In genomic region chr17:43139916-43140315, GRCm38 (mm10) we compare ENCODE assay signal across 15 mouse cellular contexts.
DNase-seq lines count a peak whose midpoint lies in the region; ATAC-seq and TF ChIP-seq lines count a peak whose summit lies in the region.
"Had no signal": no experiment of that assay in that cellular context is flagged by ENCODE, and none has a peak within 500 bp of the region (broad histone marks: within the 10 kb centered on the region; RNA-seq: fewer than 3 reads in every experiment).

No protein-coding gene starts in this region.

- H3K9ac ChIP-seq in heart, embryonic 15.5 days = no peak overlapping the region
- 0 out of 2 replicates have a peak overlapping the region, but pooled peaks have one; percentile 22 for H3K9ac ChIP-seq in liver, embryonic 12.5 days
- H3K9ac ChIP-seq: forebrain, embryonic 15.5 days; limb, embryonic 15.5 days had no signal

- no peaks in the 10 kb centered on the region for H3K9me3 ChIP-seq in heart, embryonic 15.5 days (replicated peaks)
- H3K9me3 ChIP-seq in liver, embryonic 12.5 days (replicated peaks) = no peaks in the 10 kb centered on the region
- H3K9me3 ChIP-seq in hindbrain, embryonic 10.5 days = no peaks in the 10 kb centered on the region
- H3K9me3 ChIP-seq: forebrain, embryonic 15.5 days; limb, embryonic 15.5 days; midbrain, embryonic 10.5 days had no signal

- no peaks in the 10 kb centered on the region for H3K36me3 ChIP-seq in heart, embryonic 15.5 days
- no peaks in the 10 kb centered on the region for H3K36me3 ChIP-seq in spleen, adult 2 months (ENCODE audit: control insufficient read depth, insufficient read depth, low read length)
- no peaks in the 10 kb centered on the region for H3K36me3 ChIP-seq in liver, embryonic 12.5 days
- H3K36me3 ChIP-seq in hindbrain, embryonic 10.5 days = no peaks in the 10 kb centered on the region
- H3K36me3 ChIP-seq: forebrain, embryonic 15.5 days; limb, embryonic 15.5 days; midbrain, embryonic 10.5 days had no signal

- H3K27me3 ChIP-seq in heart, embryonic 15.5 days = no peaks in the 10 kb centered on the region
- no peaks in the 10 kb centered on the region for H3K27me3 ChIP-seq in spleen, adult 2 months (ENCODE audit: control insufficient read depth, insufficient read depth, low read length)
- no peaks in the 10 kb centered on the region for H3K27me3 ChIP-seq in liver, embryonic 12.5 days (replicated peaks)
- H3K27me3 ChIP-seq in hindbrain, embryonic 10.5 days (ENCODE audit: insufficient read depth, poor library complexity, severe bottlenecking) = no peaks in the 10 kb centered on the region
- H3K27me3 ChIP-seq: forebrain, embryonic 15.5 days; limb, embryonic 15.5 days had no signal

- intact Hi-C loops in heart, postnatal 10 days (cut with DNase I) = loop anchor here (5.0 kb wide), 1 partner anchor 87 kb away; no protein-coding TSS in a partner anchor

- no peak for TF ChIP-seq CTCF in spleen, adult 2 months (IDR thresholded peaks at IDR 0.05; ENCODE audit: extremely low read depth, insufficient read depth, insufficient read length, insufficient replicate concordance)

- no peaks in the 10 kb centered on the region; the same call in 1 of the 2 replicates for H3K4me1 ChIP-seq in heart, embryonic 15.5 days (replicated peaks)
- no peaks in the 10 kb centered on the region; the same call in 1 of the 2 replicates for H3K4me1 ChIP-seq in spleen, adult 2 months (ENCODE audit: control insufficient read depth, insufficient read depth, insufficient read length)
- H3K4me1 ChIP-seq in liver, embryonic 12.5 days = 0 out of 2 replicates have a peak, but pooled peaks cover 7% of the 10 kb centered on the region
- H3K4me1 ChIP-seq in hindbrain, embryonic 10.5 days (replicated peaks) = peaks cover 4% of the 10 kb centered on the region; the same call in 1 of the 2 replicates
- H3K4me1 ChIP-seq: forebrain, embryonic 15.5 days had no signal

- no peak for DNase-seq in heart, postnatal 10 days
- no peak for DNase-seq in spleen, adult 2 months (ENCODE audit: low read depth in 1 of 2, low spot score in 2 of 2)
- no peak for DNase-seq in spleen, postnatal 36 days (ENCODE audit: low spot score in 2 of 2)
- DNase-seq in frontal cortex, postnatal 25 days (ENCODE audit: low spot score in 2 of 2) = no peak
- no peak for DNase-seq in hindbrain, embryonic 10.5 days (ENCODE audit: low spot score)
- DNase-seq: cerebellum, adult 9-10 months; gastrocnemius, postnatal 14 days; kidney, adult 2 months had no signal

- no peak for TF ChIP-seq POLR2A in spleen, adult 2 months (IDR thresholded peaks at IDR 0.05; ENCODE audit: low read depth, low read length)

- 36% methylated on average over 8 of the region's 8 CpGs for WGBS in heart, embryonic 15.5 days
- 9% methylated on average over 7 of the region's 8 CpGs for WGBS in spleen, adult 2 months
- 6% methylated on average over 8 of the region's 8 CpGs for WGBS in liver, embryonic 12.5 days (ENCODE audit: insufficient replicate concordance)
- WGBS in hindbrain, embryonic 10.5 days = 71% methylated on average over 8 of the region's 8 CpGs

- H3K4me2 ChIP-seq in heart, embryonic 15.5 days = peak overlapping the region; percentile 27; the same call in 1 of the 2 replicates
- peak overlapping the region; percentile 37 for H3K4me2 ChIP-seq in liver, embryonic 12.5 days
- H3K4me2 ChIP-seq: forebrain, embryonic 15.5 days; limb, embryonic 15.5 days had no signal

- no peak overlapping the region for H3K4me3 ChIP-seq in heart, embryonic 15.5 days
- H3K4me3 ChIP-seq in spleen, adult 2 months (ENCODE audit: extremely low read depth, insufficient read depth, insufficient read length) = peak overlapping the region; percentile 34; the same call in 1 of the 2 replicates
- H3K4me3 ChIP-seq in liver, embryonic 12.5 days = no peak overlapping the region
- no peak overlapping the region for H3K4me3 ChIP-seq in hindbrain, embryonic 10.5 days
- H3K4me3 ChIP-seq: forebrain, embryonic 15.5 days; limb, embryonic 15.5 days; midbrain, embryonic 10.5 days; myocyte had no signal

- no peak overlapping the region for H3K27ac ChIP-seq in heart, embryonic 15.5 days
- no peak overlapping the region for H3K27ac ChIP-seq in spleen, adult 2 months (ENCODE audit: insufficient read depth, low read length)
- no peak overlapping the region for H3K27ac ChIP-seq in liver, embryonic 12.5 days
- H3K27ac ChIP-seq in hindbrain, embryonic 10.5 days = no peak overlapping the region
- H3K27ac ChIP-seq: forebrain, embryonic 15.5 days; limb, embryonic 15.5 days; midbrain, embryonic 10.5 days had no signal

- no peak for ATAC-seq in heart, embryonic 15.5 days (replicated peaks; ENCODE audit: insufficient number of reproducible peaks, insufficient read depth, low FRiP score, low read depth)
- no peak for ATAC-seq in liver, embryonic 12.5 days
- ATAC-seq: forebrain, embryonic 15.5 days; hindbrain, embryonic 16.5 days had no signal
